Mouse (Mus musculus) heart, postnatal 25 days (tissue): ENCODE data around the gene S100pbp. TPM values are rescaled to one million over a fixed set of nuclear protein-coding genes. Genes with fewer than 3 reads are reported as not detected.
A peak's percentile ranks its signal among the peaks of the same experiment; 100 is the strongest.

Experiments used
- DNase-seq: peaks from one replicate; pipeline ENCODE4 v3.0.0; 2022; ENCODE audit warnings: low spot score
- intact Hi-C: fragments of 180-260 bp; cut with DNase I; formaldehyde crosslinking; loops from one replicate; pipeline ENCODE4 v1.15.1; 2025
- total RNA-seq, 2 experiments: library from RNA; stranded (reverse); gene quantifications; 2 replicates each; pipeline ENCODE4 v1.2.3; 2021

Gene S100pbp
- 10 to 100 TPM; 12.9 to 14.1 TPM for total RNA-seq

- peak; percentile 95 for DNase-seq
- intact Hi-C loops: loop anchor here (5.0 kb wide), 2 partner anchors 142 to 267 kb away; no protein-coding TSS in a partner anchor
These were observed at the start of gene S100pbp, which contains the start of gene Yars for GRCm38 (mm10) chr4:129189542-129190519. Gene S100pbp, minus strand, starts transcription at chr4:129189727. Gene Yars, plus strand, starts transcription at chr4:129189760.

- intact Hi-C loops: no loop called here
- DNase-seq: no peak
These were observed 49.5 kb upstream of the S100pbp start for GRCm38 (mm10) chr4:129239075-129239474.

GRCm38 (mm10) chr4:129238579-129239016, 49.1 kb upstream of the S100pbp start:
- DNase-seq: no peak
- intact Hi-C loops: no loop called here

- intact Hi-C loops: no loop called here
- DNase-seq: no peak
These were observed 48.4 kb upstream of the S100pbp start for GRCm38 (mm10) chr4:129237843-129238441.

- intact Hi-C loops: no loop called here
- DNase-seq: no peak
These were observed 46.8 kb upstream of the S100pbp start for GRCm38 (mm10) chr4:129236236-129236813.

- intact Hi-C loops: no loop called here
- no peak for DNase-seq
These were observed 45.6 kb upstream of the S100pbp start for GRCm38 (mm10) chr4:129235147-129235546.

- intact Hi-C loops: no loop called here
- no peak for DNase-seq
These were observed 45.0 kb upstream of the S100pbp start for GRCm38 (mm10) chr4:129234488-129234887.

GRCm38 (mm10) chr4:129232561-129233360, 43.2 kb upstream of the S100pbp start:
- intact Hi-C loops: no loop called here
- DNase-seq: no peak

- DNase-seq: no peak
- intact Hi-C loops: no loop called here
These were observed 42.3 kb upstream of the S100pbp start for GRCm38 (mm10) chr4:129231594-129232450.

- intact Hi-C loops: no loop called here
- no peak for DNase-seq
These were observed 41.4 kb upstream of the S100pbp start for GRCm38 (mm10) chr4:129230926-129231325.

GRCm38 (mm10) chr4:129227985-129228381, 38.5 kb upstream of the S100pbp start:
- intact Hi-C loops: no loop called here
- DNase-seq: no peak

GRCm38 (mm10) chr4:129227170-129227984, 37.9 kb upstream of the S100pbp start:
- no peak for DNase-seq
- intact Hi-C loops: no loop called here

- no peak for DNase-seq
- intact Hi-C loops: no loop called here
These were observed 37.0 kb upstream of the S100pbp start for GRCm38 (mm10) chr4:129226441-129226963.

- no peak for DNase-seq
- intact Hi-C loops: no loop called here
These were observed 35.8 kb upstream of the S100pbp start for GRCm38 (mm10) chr4:129225315-129225714.

- DNase-seq: no peak
- intact Hi-C loops: no loop called here
These were observed 34.1 kb upstream of the S100pbp start for GRCm38 (mm10) chr4:129223421-129224281.

- no peak for DNase-seq
- intact Hi-C loops: no loop called here
These were observed 32.7 kb upstream of the S100pbp start for GRCm38 (mm10) chr4:129222019-129222925.
